Mouse (Mus musculus) forebrain, embryonic 15.5 days (tissue): ENCODE measurements around the gene Nlrx1. TPM values are rescaled to one million over a fixed set of nuclear protein-coding genes. Genes with fewer than 3 reads are reported as not detected.

Source experiments
- ATAC-seq: fragments of 200-750 bp; cut with Nextera tagmentation; replicated peaks from 2 replicates; pipeline ENCODE4 v1.8.0; 2017; ENCODE audit warnings: mild to moderate bottlenecking, moderate TSS enrichment, moderate library complexity
- H3K27ac ChIP-seq: fragments of 300-500 bp; sonication (generic); replicated peaks from 2 replicates; pipeline ENCODE4 v1.5.1; 2015; ENCODE audit warnings: mild to moderate bottlenecking, inconsistent platforms
- H3K27me3 ChIP-seq: fragments of 300-500 bp; sonication (generic); 2 replicates; pipeline ENCODE4 v1.6.1; 2015; ENCODE audit warnings: inconsistent platforms
- H3K36me3 ChIP-seq: fragments of 300-500 bp; sonication (generic); 2 replicates; pipeline ENCODE4 v1.6.1; 2015; ENCODE audit warnings: mild to moderate bottlenecking, inconsistent platforms
- H3K4me1 ChIP-seq: fragments of 300-500 bp; sonication (generic); 2 replicates; pipeline ENCODE4 v1.6.1; 2015; ENCODE audit warnings: inconsistent platforms
- H3K4me2 ChIP-seq: fragments of 300-500 bp; sonication (generic); replicated peaks from 2 replicates; pipeline ENCODE4 v1.6.1; 2015; ENCODE audit warnings: mild to moderate bottlenecking, inconsistent platforms
- H3K4me3 ChIP-seq: fragments of 300-500 bp; sonication (generic); 2 replicates; pipeline ENCODE4 v1.5.1; 2015; ENCODE audit warnings: mild to moderate bottlenecking, inconsistent platforms
- H3K9ac ChIP-seq: fragments of 300-500 bp; sonication (generic); replicated peaks from 2 replicates; pipeline ENCODE4 v1.6.1; 2015; ENCODE audit warnings: mild to moderate bottlenecking, inconsistent platforms
- H3K9me3 ChIP-seq: fragments of 300-500 bp; sonication (generic); 2 replicates; pipeline ENCODE4 v1.6.1; 2016; ENCODE audit warnings: inconsistent platforms
- WGBS: fragments of 180-500 bp; shearing (Covaris S2); methylation state at CpG from one replicate; pipeline ENCODE4 v1.1.7; 2015; ENCODE audit warnings: mixed read lengths; 5-methylcytosine and 5-hydroxymethylcytosine counted together
- polyA plus RNA-seq: library from polyadenylated mRNA; unstranded; fragments of >200 nt; fragmentation: Nextera tagmentation; extraction: Ambion mirVana; gene quantifications from 2 replicates; pipeline ENCODE4 v1.2.1, GENCODE M21; 2015

The Nlrx1 gene
- polyA plus RNA-seq, 1 experiment from 2014 or later, result 4.5 TPM

- ATAC-seq, result no peak
- H3K36me3 ChIP-seq, result no peaks in the 10 kb centered on the region
- 50% methylated on average over 8 of the region's 8 CpGs for WGBS
- H3K9me3 ChIP-seq, result no peaks in the 10 kb centered on the region
- peaks cover 19% of the 10 kb centered on the region for H3K4me1 ChIP-seq
- H3K9ac ChIP-seq, result no peak overlapping the region
- H3K27me3 ChIP-seq, result no peaks in the 10 kb centered on the region
- peak overlapping the region; percentile 27 for H3K27ac ChIP-seq
- H3K4me3 ChIP-seq, result no peak overlapping the region
- H3K4me2 ChIP-seq, result peak overlapping the region; percentile 76; the same call in 1 of the 2 replicates
These were observed 1.7 kb downstream of the Nlrx1 start for GRCm38 (mm10) chr9:44266478-44267226.

- Histone ChIP-seq H3K9ac (no peak overlapping the region), H3K4me3 (no peak overlapping the region), H3K27ac (no peak overlapping the region), H3K27me3 (no peaks in the 10 kb centered on the region), H3K4me2 (no peak overlapping the region), H3K9me3 (no peaks in the 10 kb centered on the region), H3K4me1 (no peaks in the 10 kb centered on the region; the same call in 1 of the 2 replicates), H3K36me3 (no peaks in the 10 kb centered on the region)
- no peak for ATAC-seq
- WGBS, result 87% methylated on average over 14 of the region's 14 CpGs
These were observed 7.0 kb downstream of the Nlrx1 start for GRCm38 (mm10) chr9:44261388-44261787.

GRCm38 (mm10) chr9:44259014-44259413, 9.4 kb downstream of the Nlrx1 start:
- H3K27ac ChIP-seq, result no peak overlapping the region
- H3K4me3 ChIP-seq, result no peak overlapping the region
- no peaks in the 10 kb centered on the region for H3K27me3 ChIP-seq
- no peak overlapping the region for H3K9ac ChIP-seq
- no peaks in the 10 kb centered on the region for H3K9me3 ChIP-seq
- no peaks in the 10 kb centered on the region for H3K36me3 ChIP-seq
- H3K4me1 ChIP-seq, result peaks cover 15% of the 10 kb centered on the region
- WGBS, result 78% methylated on average over 10 of the region's 10 CpGs
- no peak overlapping the region for H3K4me2 ChIP-seq
- ATAC-seq, result no peak

GRCm38 (mm10) chr9:44256213-44256612, 12.2 kb downstream of the Nlrx1 start:
- H3K4me3 ChIP-seq, result no peak overlapping the region
- peak overlapping the region; percentile 77 for H3K27ac ChIP-seq
- WGBS, result 74% methylated on average over 8 of the region's 8 CpGs
- no peaks in the 10 kb centered on the region for H3K27me3 ChIP-seq
- no peak overlapping the region for H3K4me2 ChIP-seq
- peaks cover 25% of the 10 kb centered on the region for H3K4me1 ChIP-seq
- H3K36me3 ChIP-seq, result no peaks in the 10 kb centered on the region
- no peak; the same call in 1 of the 2 replicates for ATAC-seq
- H3K9me3 ChIP-seq, result no peaks in the 10 kb centered on the region
- H3K9ac ChIP-seq, result no peak overlapping the region

GRCm38 (mm10) chr9:44255136-44255521, 13.3 kb downstream of the Nlrx1 start:
- Histone ChIP-seq H3K4me1 (peaks cover 31% of the 10 kb centered on the region), H3K27ac (peak overlapping the region; percentile 77), H3K4me3 (no peak overlapping the region), H3K36me3 (no peaks in the 10 kb centered on the region), H3K9me3 (no peaks in the 10 kb centered on the region), H3K9ac (no peak overlapping the region), H3K4me2 (no peak overlapping the region), H3K27me3 (no peaks in the 10 kb centered on the region)
- peak; percentile 49 for ATAC-seq
- 26% methylated on average over 6 of the region's 6 CpGs for WGBS

GRCm38 (mm10) chr9:44254508-44255135, 13.8 kb downstream of the Nlrx1 start:
- H3K9me3 ChIP-seq, result no peaks in the 10 kb centered on the region
- H3K36me3 ChIP-seq, result no peaks in the 10 kb centered on the region
- H3K4me3 ChIP-seq, result no peak overlapping the region
- no peaks in the 10 kb centered on the region for H3K27me3 ChIP-seq
- no peak overlapping the region for H3K4me2 ChIP-seq
- 4% methylated on average over 5 of the region's 5 CpGs for WGBS
- peak overlapping the region; percentile 77 for H3K27ac ChIP-seq
- ATAC-seq, result peak; percentile 80
- peaks cover 36% of the 10 kb centered on the region for H3K4me1 ChIP-seq
- no peak overlapping the region for H3K9ac ChIP-seq

- Histone ChIP-seq H3K4me3 (no peak overlapping the region), H3K27ac (peak overlapping the region; percentile 77), H3K36me3 (no peaks in the 10 kb centered on the region), H3K27me3 (no peaks in the 10 kb centered on the region), H3K9me3 (no peaks in the 10 kb centered on the region), H3K9ac (no peak overlapping the region), H3K4me2 (no peak overlapping the region), H3K4me1 (peaks cover 37% of the 10 kb centered on the region)
- no peak for ATAC-seq
- 70% methylated on average over 6 of the region's 6 CpGs for WGBS
These were observed 15.0 kb downstream of the Nlrx1 start for GRCm38 (mm10) chr9:44253441-44253840.

- Histone ChIP-seq H3K4me3 (no peak within 1 kb of the TSS), H3K9ac (no peak within 1 kb of the TSS), H3K9me3 (no peaks in the 10 kb centered on the region), H3K4me1 (peaks cover 37% of the 10 kb centered on the region), H3K27ac (0 out of 2 replicates have a peak within 1 kb of the TSS, but pooled peaks have one; percentile 31), H3K27me3 (no peaks in the 10 kb centered on the region), H3K36me3 (no peaks in the 10 kb centered on the region), H3K4me2 (no peak within 1 kb of the TSS)
- ATAC-seq, result no peak
- 89% methylated on average over 10 of the region's 10 CpGs for WGBS
These were observed 17.1 kb downstream of the Nlrx1 start, which contains the start of gene Pdzd3 for GRCm38 (mm10) chr9:44251314-44251713. TSS of gene Pdzd3 (minus strand) at chr9:44251471.

GRCm38 (mm10) chr9:44250445-44250844, 18.0 kb downstream of the Nlrx1 start:
- ATAC-seq, result no peak
- H3K9ac ChIP-seq, result no peak overlapping the region
- no peaks in the 10 kb centered on the region for H3K9me3 ChIP-seq
- no peak overlapping the region for H3K4me2 ChIP-seq
- peaks cover 36% of the 10 kb centered on the region for H3K4me1 ChIP-seq
- H3K36me3 ChIP-seq, result no peaks in the 10 kb centered on the region
- no peaks in the 10 kb centered on the region for H3K27me3 ChIP-seq
- no peak overlapping the region for H3K4me3 ChIP-seq
- 32% methylated on average over 4 of the region's 4 CpGs for WGBS
- H3K27ac ChIP-seq, result 0 out of 2 replicates have a peak overlapping the region, but pooled peaks have one; percentile 31

GRCm38 (mm10) chr9:44249181-44250146, 18.9 kb downstream of the Nlrx1 start:
- Histone ChIP-seq H3K4me2 (no peak overlapping the region), H3K27me3 (no peaks in the 10 kb centered on the region), H3K4me1 (peaks cover 27% of the 10 kb centered on the region), H3K4me3 (no peak overlapping the region), H3K36me3 (no peaks in the 10 kb centered on the region), H3K27ac (no peak overlapping the region), H3K9me3 (no peaks in the 10 kb centered on the region), H3K9ac (no peak overlapping the region)
- ATAC-seq, result peak; percentile 64; the same call in 1 of the 2 replicates
- WGBS, result 46% methylated on average over 26 of the region's 26 CpGs

- no peak for ATAC-seq
- Histone ChIP-seq H3K9ac (no peak overlapping the region), H3K27ac (no peak overlapping the region), H3K4me1 (peaks cover 13% of the 10 kb centered on the region; the same call in 1 of the 2 replicates), H3K36me3 (no peaks in the 10 kb centered on the region), H3K4me3 (no peak overlapping the region), H3K9me3 (no peaks in the 10 kb centered on the region), H3K27me3 (no peaks in the 10 kb centered on the region), H3K4me2 (no peak overlapping the region)
- WGBS, result 83% methylated on average over 6 of the region's 6 CpGs
These were observed 20.5 kb downstream of the Nlrx1 start for GRCm38 (mm10) chr9:44247907-44248306.
